ENCODE assay signal across 9 mouse cellular contexts in the genomic region with DNA sequence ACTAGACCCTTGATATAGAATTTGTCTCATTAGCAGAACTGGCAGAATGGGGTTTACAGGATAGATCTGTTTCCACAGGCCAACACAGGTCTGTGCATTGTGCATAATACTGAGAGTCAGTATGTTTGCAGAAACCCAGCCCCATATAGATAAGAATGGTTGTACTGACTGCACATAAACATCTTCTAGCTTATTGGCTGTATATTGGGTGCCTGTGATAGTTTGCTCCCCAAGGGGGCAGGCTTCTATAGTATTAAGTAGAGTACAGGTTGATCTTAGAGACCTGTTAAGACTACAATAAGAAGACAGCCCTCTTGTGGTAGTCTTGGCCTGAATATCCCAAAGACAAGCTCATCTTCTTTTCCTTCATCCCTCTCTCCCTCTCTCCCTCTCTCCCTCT.
DNase-seq lines count a peak whose midpoint lies in the region; ATAC-seq and TF ChIP-seq lines count a peak whose summit lies in the region.
"Had no signal": no experiment of that assay in that cellular context is flagged by ENCODE, and none has a peak within 500 bp of the region (broad histone marks: within the 10 kb centered on the region; RNA-seq: fewer than 3 reads in every experiment).

No protein-coding gene starts in this region.

- peak; percentile 36; the same call in 1 of the 2 replicates for ATAC-seq in liver, embryonic 13.5 days (ENCODE audit: low read depth)

- no peak overlapping the region for H3K4me3 ChIP-seq in liver, embryonic 13.5 days (replicated peaks)
- H3K4me3 ChIP-seq in thymus, adult 2 months (ENCODE audit: control insufficient read depth, insufficient read depth, low read length) = no peak overlapping the region
- H3K4me3 ChIP-seq: forebrain, embryonic 12.5 days had no signal

- no peak overlapping the region for H3K27ac ChIP-seq in liver, embryonic 13.5 days
- no peak overlapping the region for H3K27ac ChIP-seq in thymus, adult 2 months (ENCODE audit: control insufficient read depth, insufficient read depth, low read length)
- H3K27ac ChIP-seq: forebrain, embryonic 12.5 days had no signal

- H3K36me3 ChIP-seq in liver, embryonic 13.5 days = no peaks in the 10 kb centered on the region
- H3K36me3 ChIP-seq in thymus, adult 2 months (ENCODE audit: control insufficient read depth, insufficient read depth, low read length) = no peaks in the 10 kb centered on the region
- H3K36me3 ChIP-seq: forebrain, embryonic 12.5 days had no signal

- H3K4me1 ChIP-seq in liver, embryonic 13.5 days (replicated peaks) = no peaks in the 10 kb centered on the region
- no peaks in the 10 kb centered on the region; the same call in 1 of the 2 replicates for H3K4me1 ChIP-seq in thymus, adult 2 months (replicated peaks; ENCODE audit: control insufficient read depth, insufficient read depth, low read length)
- H3K4me1 ChIP-seq: forebrain, embryonic 12.5 days had no signal

- H3K9me3 ChIP-seq in liver, embryonic 13.5 days (replicated peaks) = no peaks in the 10 kb centered on the region
- H3K9me3 ChIP-seq: forebrain, embryonic 12.5 days had no signal

- DNase-seq in liver, embryonic 13.5 days = no peak
- no peak for DNase-seq in liver
- peak; percentile 40 for DNase-seq in ES-CJ7 (ENCODE audit: low read depth, low spot score)
- peak; percentile 66 for DNase-seq in induced T-regulatory cell, adult 2 months (ENCODE audit: low read depth)
- DNase-seq in thymus, adult 2 months = peak; percentile 67
- no peak for DNase-seq in left cerebral cortex, postnatal 36 days (ENCODE audit: low spot score in 2 of 2)
- no peak for DNase-seq in right cerebral cortex, postnatal 4 days
- DNase-seq: kidney, postnatal 25 days had no signal

- no peaks in the 10 kb centered on the region for H3K27me3 ChIP-seq in liver, embryonic 13.5 days
- no peaks in the 10 kb centered on the region for H3K27me3 ChIP-seq in thymus, adult 2 months (ENCODE audit: control insufficient read depth, insufficient read depth, low read length)
- H3K27me3 ChIP-seq: forebrain, embryonic 12.5 days had no signal

- TF ChIP-seq POLR2A in thymus, adult 2 months (IDR thresholded peaks at IDR 0.05; ENCODE audit: control insufficient read depth, extremely low read depth, insufficient read depth, low read length, poor library complexity) = no peak

- TF ChIP-seq CTCF in thymus, adult 2 months (IDR thresholded peaks at IDR 0.05; ENCODE audit: borderline replicate concordance, control insufficient read depth, extremely low read depth, insufficient read depth, low read length, poor library complexity) = no peak

- intact Hi-C loops in left cerebral cortex, postnatal 36 days (cut with DNase I) = no loop called here

- no peak overlapping the region for H3K4me2 ChIP-seq in liver, embryonic 13.5 days
- H3K4me2 ChIP-seq: forebrain, embryonic 12.5 days had no signal

- H3K9ac ChIP-seq in liver, embryonic 13.5 days = no peak overlapping the region
- H3K9ac ChIP-seq: forebrain, embryonic 12.5 days had no signal

Comparison
In these comparisons a context has a peak if more than half of its experiments do, and no peak if none do; other contexts are left out.
1. DNase-seq: peak in ES-CJ7 (single experiment), induced T-regulatory cell, adult 2 months (single experiment) and thymus, adult 2 months (single experiment); none in liver, embryonic 13.5 days (single experiment), liver (single experiment), left cerebral cortex, postnatal 36 days (0 of 2) and right cerebral cortex, postnatal 4 days (single experiment).